Comparison of ENCODE assay signal across 21 mouse cellular contexts in genomic region chr9:103821632-103822031, GRCm38 (mm10).
"Had no signal": no experiment of that assay in that cellular context is flagged by ENCODE, and none has a peak within 500 bp of the region (broad histone marks: within the 10 kb centered on the region; RNA-seq: fewer than 3 reads in every experiment).

No protein-coding gene starts in this region.

- H3K4me2 ChIP-seq: limb, embryonic 13.5 days; liver, embryonic 12.5 days; liver, embryonic 15.5 days; lung, embryonic 15.5 days; midbrain, embryonic 12.5 days; midbrain, embryonic 15.5 days; neural tube, embryonic 12.5 days had no signal

- DNase-seq: kidney, postnatal 25 days; layer of hippocampus, adult 9-11 months; liver; lung, adult 18-20 months; lung, postnatal 10 days; lung, postnatal 36 days; retina, postnatal 1 day; right cerebral cortex, postnatal 4 days; thymus, adult 18-20 months; thymus, postnatal 36 days had no signal

- H3K4me1 ChIP-seq: limb, embryonic 10.5 days; limb, embryonic 13.5 days; liver, embryonic 12.5 days; liver, embryonic 15.5 days; lung, embryonic 15.5 days; midbrain, embryonic 12.5 days; midbrain, embryonic 15.5 days; neural tube, embryonic 12.5 days had no signal

- H3K36me3 ChIP-seq: limb, embryonic 10.5 days; limb, embryonic 13.5 days; liver, embryonic 12.5 days; liver, embryonic 15.5 days; lung, embryonic 15.5 days; midbrain, embryonic 12.5 days; midbrain, embryonic 15.5 days; neural tube, embryonic 12.5 days had no signal

- ATAC-seq: liver, embryonic 12.5 days; midbrain, embryonic 15.5 days had no signal

- H3K9ac ChIP-seq: limb, embryonic 13.5 days; liver, embryonic 12.5 days; liver, embryonic 15.5 days; lung, embryonic 15.5 days; midbrain, embryonic 12.5 days; midbrain, embryonic 15.5 days; neural tube, embryonic 12.5 days had no signal

- H3K27ac ChIP-seq: kidney, postnatal 0 days; layer of hippocampus, adult 2 months; limb, embryonic 10.5 days; limb, embryonic 13.5 days; liver, embryonic 12.5 days; liver, embryonic 15.5 days; lung, embryonic 15.5 days; midbrain, embryonic 12.5 days; midbrain, embryonic 15.5 days; neural tube, embryonic 12.5 days; stomach, postnatal 0 days had no signal

- H3K4me3 ChIP-seq: layer of hippocampus, adult 2 months; limb, embryonic 10.5 days; limb, embryonic 13.5 days; liver, embryonic 12.5 days; liver, embryonic 15.5 days; lung, embryonic 15.5 days; midbrain, embryonic 12.5 days; midbrain, embryonic 15.5 days; neural tube, embryonic 12.5 days had no signal

- H3K9me3 ChIP-seq: limb, embryonic 10.5 days; limb, embryonic 13.5 days; liver, embryonic 12.5 days; liver, embryonic 15.5 days; lung, embryonic 15.5 days; midbrain, embryonic 12.5 days; midbrain, embryonic 15.5 days; neural tube, embryonic 12.5 days had no signal

- H3K27me3 ChIP-seq: limb, embryonic 13.5 days; liver, embryonic 12.5 days; liver, embryonic 15.5 days; lung, embryonic 15.5 days; midbrain, embryonic 12.5 days; midbrain, embryonic 15.5 days; neural tube, embryonic 12.5 days had no signal
